Mouse (Mus musculus): ENCODE measurements around the gene Otulin. TPM values are rescaled to one million over a fixed set of nuclear protein-coding genes. Genes with fewer than 3 reads are reported as not detected.

The Otulin gene
- polyA plus RNA-seq, 1 experiment, result 100 TPM

DNA sequence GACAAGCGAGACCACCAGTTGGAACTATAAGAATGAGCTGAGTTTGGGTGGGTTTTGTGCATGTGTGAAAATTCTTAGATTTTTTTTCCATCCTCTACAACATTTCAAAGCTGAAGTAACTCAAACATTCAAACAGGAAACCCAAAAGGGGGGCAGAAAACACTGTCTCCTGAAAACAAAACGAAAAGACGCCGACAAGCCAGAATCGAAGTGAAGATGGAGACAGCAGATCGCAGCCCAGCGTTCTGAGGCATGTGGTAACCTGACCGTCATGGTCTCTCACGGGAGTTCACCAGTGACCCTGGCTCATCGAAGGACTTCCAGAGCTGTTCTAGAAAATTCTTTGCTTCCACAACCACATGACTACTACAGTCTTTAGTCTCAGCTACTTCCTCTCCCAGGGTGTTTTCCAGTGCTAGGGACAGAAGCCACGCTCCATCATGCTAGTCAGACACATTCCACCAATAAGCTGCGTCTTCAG lies 39.5 kb upstream of the Otulin start:
- Histone ChIP-seq H3K4me1 (ENCODE audit: control insufficient read depth, insufficient read depth, low read length) (peaks cover 91% of the 10 kb centered on the region), H3K27ac (ENCODE audit: insufficient read depth, low read depth, low read length) (peak overlapping the region; percentile 74), H3K4me3 (ENCODE audit: insufficient read depth, low read length) (no peak overlapping the region)
- TF ChIP-seq POLR2A (IDR thresholded peaks at IDR 0.05; ENCODE audit: borderline replicate concordance, low read depth, low read length) (no peak), CTCF (IDR thresholded peaks at IDR 0.05; ENCODE audit: low read depth, low read length) (no peak)

DNA sequence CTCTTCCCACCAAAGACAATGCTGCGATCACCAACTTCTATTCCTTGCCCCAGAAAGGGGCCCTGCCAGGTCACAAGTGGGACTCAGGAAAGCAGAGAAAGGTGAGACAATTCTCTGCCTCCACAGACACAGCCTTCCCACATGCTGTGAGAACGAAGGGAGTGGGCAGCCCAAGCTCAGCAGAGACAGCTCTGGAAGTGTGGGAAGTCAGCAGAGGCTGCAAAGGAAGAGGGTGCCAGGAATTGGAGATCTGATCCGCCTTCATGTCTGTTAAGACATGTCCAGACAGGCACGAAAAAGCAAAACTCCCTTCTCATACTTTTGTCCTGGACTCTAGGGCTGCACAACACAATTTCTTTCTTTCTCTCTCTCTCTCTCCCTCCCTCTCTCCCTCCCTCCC lies 38.8 kb upstream of the Otulin start:
- no peak overlapping the region for H3K4me3 ChIP-seq (ENCODE audit: insufficient read depth, low read length)
- peak overlapping the region; percentile 28 for H3K27ac ChIP-seq (ENCODE audit: insufficient read depth, low read depth, low read length)
- no peak for TF ChIP-seq POLR2A (IDR thresholded peaks at IDR 0.05; ENCODE audit: borderline replicate concordance, low read depth, low read length)
- peaks cover 91% of the 10 kb centered on the region for H3K4me1 ChIP-seq (ENCODE audit: control insufficient read depth, insufficient read depth, low read length)

DNA sequence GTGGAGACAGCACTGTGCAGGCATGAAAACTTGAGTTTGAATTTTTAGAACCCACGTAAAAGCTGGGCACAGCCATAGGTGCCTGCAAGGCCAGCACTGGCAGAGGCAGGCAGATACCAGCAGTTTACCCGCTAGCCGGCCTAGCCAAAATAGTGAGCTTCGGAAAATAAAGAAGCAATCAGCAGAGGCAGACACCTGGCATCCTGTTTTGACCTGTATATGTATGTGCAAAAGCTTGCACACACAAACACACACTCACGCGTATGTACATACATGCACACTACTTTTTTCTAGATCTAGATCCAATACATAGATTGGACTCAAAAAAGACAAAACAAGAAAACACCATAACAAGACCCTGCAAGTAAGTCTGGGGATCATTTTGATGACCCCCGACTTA lies 38.1 kb upstream of the Otulin start:
- H3K27ac ChIP-seq (ENCODE audit: insufficient read depth, low read depth, low read length), result no peak overlapping the region
- H3K4me3 ChIP-seq (ENCODE audit: insufficient read depth, low read length), result no peak overlapping the region
- no peak for TF ChIP-seq POLR2A (IDR thresholded peaks at IDR 0.05; ENCODE audit: borderline replicate concordance, low read depth, low read length)
- no peak for TF ChIP-seq CTCF (IDR thresholded peaks at IDR 0.05; ENCODE audit: low read depth, low read length)
- H3K4me1 ChIP-seq (ENCODE audit: control insufficient read depth, insufficient read depth, low read length), result peaks cover 89% of the 10 kb centered on the region

DNA sequence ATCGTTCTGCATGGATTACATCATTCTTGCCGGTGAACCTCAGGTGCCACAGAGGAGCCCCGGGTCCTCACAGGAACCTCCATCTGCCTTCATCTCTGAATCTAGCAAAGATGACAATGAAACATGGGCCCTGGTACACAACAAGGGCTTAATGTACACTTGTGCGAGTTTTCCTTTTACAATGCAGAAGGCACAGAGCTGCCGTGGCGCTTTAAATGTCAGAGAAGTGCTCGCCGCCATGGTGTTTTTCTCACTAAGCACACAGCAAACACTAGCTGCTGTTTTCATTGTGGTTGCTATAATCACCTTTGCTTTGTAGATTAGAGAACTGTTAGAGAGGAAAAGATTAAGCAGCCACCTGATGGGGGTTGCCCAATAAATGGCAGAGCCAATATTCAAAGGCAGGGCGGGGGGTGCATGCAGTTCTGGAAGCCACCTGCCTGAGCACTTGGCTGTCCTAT lies 37.5 kb upstream of the Otulin start:
- TF ChIP-seq POLR2A (IDR thresholded peaks at IDR 0.05; ENCODE audit: borderline replicate concordance, low read depth, low read length), result no peak
- TF ChIP-seq CTCF (IDR thresholded peaks at IDR 0.05; ENCODE audit: low read depth, low read length), result no peak
- peaks cover 89% of the 10 kb centered on the region for H3K4me1 ChIP-seq (ENCODE audit: control insufficient read depth, insufficient read depth, low read length)
- no peak overlapping the region for H3K4me3 ChIP-seq (ENCODE audit: insufficient read depth, low read length)
- H3K27ac ChIP-seq (ENCODE audit: insufficient read depth, low read depth, low read length), result peak overlapping the region; percentile 35

DNA sequence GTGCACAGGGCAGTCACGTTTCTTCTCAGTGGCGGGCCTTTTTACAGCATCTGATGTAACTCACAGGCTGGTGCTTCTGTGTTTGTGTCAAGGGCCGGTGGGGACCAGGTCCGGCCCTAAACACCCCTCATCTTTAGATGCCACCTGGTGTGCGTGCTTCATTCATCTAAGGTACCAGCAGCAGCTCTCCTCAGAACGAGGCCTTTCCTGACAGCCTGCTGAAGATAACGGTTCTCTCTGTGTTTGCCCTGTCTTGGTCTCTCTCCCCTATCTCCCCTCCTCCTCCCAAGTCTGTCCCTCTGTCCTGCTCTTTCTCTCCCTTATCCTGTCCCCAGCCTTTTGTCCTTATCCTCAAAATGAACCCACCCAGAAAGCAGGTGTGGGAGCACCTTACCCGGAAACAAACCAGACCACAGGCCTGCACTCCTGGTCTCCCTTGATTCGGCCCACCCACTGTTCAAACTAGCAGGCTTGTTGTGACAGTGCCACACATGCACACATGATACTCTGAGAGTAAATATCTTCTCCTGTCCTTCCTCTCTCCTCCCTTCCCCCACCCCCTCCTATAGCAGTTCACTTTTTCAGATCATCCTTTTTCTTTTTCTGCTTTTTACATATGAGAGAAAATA lies 36.5 kb upstream of the Otulin start:
- TF ChIP-seq POLR2A (IDR thresholded peaks at IDR 0.05; ENCODE audit: borderline replicate concordance, low read depth, low read length) (no peak), CTCF (IDR thresholded peaks at IDR 0.05; ENCODE audit: low read depth, low read length) (no peak)
- peak overlapping the region; percentile 99 for H3K27ac ChIP-seq (ENCODE audit: insufficient read depth, low read depth, low read length)
- H3K4me1 ChIP-seq (ENCODE audit: control insufficient read depth, insufficient read depth, low read length), result peaks cover 88% of the 10 kb centered on the region
- no peak overlapping the region for H3K4me3 ChIP-seq (ENCODE audit: insufficient read depth, low read length)

DNA sequence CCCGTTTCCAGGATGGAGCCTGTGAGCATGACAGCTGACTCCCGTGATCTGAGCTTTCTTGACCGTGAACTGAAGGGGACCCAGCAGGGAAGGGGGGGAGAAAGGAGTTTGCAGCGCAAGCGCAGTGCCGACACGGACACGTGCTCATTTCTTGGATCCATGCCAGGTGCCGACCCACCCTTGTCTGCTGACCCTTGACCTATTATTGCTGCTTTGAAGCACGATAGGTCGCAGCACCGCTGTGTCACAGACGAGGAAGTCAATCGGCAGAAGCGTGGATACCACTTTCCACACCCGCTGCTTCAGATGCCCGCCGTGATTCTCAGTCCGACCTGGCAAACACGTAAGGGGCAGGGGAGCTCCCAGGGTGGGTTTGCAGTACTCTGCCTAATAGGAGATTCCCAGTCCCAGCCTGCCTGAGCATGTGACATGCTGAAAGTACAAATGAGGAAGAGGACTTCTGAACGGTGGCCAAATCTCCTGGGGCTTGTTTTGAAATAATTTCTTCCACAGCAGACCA lies 35.0 kb upstream of the Otulin start:
- Histone ChIP-seq H3K4me3 (ENCODE audit: insufficient read depth, low read length) (peak overlapping the region; percentile 44), H3K4me1 (ENCODE audit: control insufficient read depth, insufficient read depth, low read length) (peaks cover 79% of the 10 kb centered on the region), H3K27ac (ENCODE audit: insufficient read depth, low read depth, low read length) (peak overlapping the region; percentile 99)
- TF ChIP-seq CTCF (IDR thresholded peaks at IDR 0.05; ENCODE audit: low read depth, low read length) (no peak), POLR2A (IDR thresholded peaks at IDR 0.05; ENCODE audit: borderline replicate concordance, low read depth, low read length) (no peak)

DNA sequence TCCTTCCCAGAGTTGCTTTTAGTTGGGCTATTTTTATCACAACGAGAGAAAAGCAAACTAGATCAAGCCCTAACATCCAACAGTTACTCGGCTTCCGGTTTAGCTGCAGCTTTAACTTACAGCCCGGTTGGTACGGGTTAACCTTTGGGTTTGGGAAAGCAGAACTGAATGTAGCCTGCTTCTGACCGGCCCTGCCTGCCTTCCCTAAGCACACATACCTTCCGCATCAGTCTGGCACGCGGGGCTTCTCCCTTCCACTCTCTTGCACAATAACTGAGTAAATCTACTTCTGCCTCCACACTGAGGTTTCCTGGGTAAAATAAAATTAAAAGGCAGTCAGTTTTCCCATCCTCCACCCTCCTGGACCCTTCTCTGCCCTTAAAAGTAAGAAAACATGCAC lies 33.6 kb upstream of the Otulin start:
- peaks cover 67% of the 10 kb centered on the region for H3K4me1 ChIP-seq (ENCODE audit: control insufficient read depth, insufficient read depth, low read length)
- peak overlapping the region; percentile 99 for H3K27ac ChIP-seq (ENCODE audit: insufficient read depth, low read depth, low read length)
- H3K4me3 ChIP-seq (ENCODE audit: insufficient read depth, low read length), result no peak overlapping the region
- TF ChIP-seq POLR2A (IDR thresholded peaks at IDR 0.05; ENCODE audit: borderline replicate concordance, low read depth, low read length) (no peak), CTCF (IDR thresholded peaks at IDR 0.05; ENCODE audit: low read depth, low read length) (no peak)

DNA sequence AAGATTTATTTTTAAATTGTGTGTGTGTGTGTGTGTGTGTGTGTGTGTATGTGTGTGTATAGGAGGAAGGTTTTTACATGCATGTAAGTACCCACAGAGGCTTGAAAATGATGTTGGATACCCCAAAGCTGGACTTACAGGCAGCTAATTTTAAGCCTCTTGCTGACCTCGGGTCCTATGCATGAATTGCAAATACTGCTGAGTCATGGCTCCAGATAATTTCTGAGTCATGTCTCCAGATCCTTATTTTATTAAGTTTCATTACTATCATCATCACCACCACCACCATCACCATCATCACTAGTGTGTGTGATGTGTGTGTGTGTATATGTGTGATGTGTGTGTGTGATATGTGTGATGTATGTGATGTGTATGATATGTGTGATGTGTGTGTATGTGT lies 32.2 kb upstream of the Otulin start:
- Histone ChIP-seq H3K27ac (ENCODE audit: insufficient read depth, low read depth, low read length) (no peak overlapping the region; the same call in 1 of the 2 replicates), H3K4me3 (ENCODE audit: insufficient read depth, low read length) (no peak overlapping the region), H3K4me1 (ENCODE audit: control insufficient read depth, insufficient read depth, low read length) (peaks cover 53% of the 10 kb centered on the region)
- no peak for TF ChIP-seq POLR2A (IDR thresholded peaks at IDR 0.05; ENCODE audit: borderline replicate concordance, low read depth, low read length)
- no peak for TF ChIP-seq CTCF (IDR thresholded peaks at IDR 0.05; ENCODE audit: low read depth, low read length)

DNA sequence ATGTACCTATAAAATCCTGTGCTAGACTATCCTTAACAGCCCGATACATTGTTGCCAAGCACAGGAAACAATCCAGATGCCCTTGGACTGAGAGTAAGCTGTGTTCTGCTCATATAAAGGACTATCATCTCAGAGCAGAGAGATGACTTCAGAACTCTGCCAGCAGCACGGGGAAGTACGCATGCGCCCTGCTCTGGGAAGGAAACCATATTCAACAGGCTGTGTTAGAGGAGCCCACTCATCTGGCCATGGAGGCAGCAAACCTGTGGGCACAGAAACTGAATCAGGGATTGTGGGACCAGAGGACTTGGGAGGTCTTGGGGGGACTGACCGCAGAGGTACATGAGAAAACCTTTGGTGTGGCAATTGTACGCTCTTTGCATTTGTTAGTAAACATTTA lies 31.2 kb upstream of the Otulin start:
- Histone ChIP-seq H3K4me1 (ENCODE audit: control insufficient read depth, insufficient read depth, low read length) (peaks cover 45% of the 10 kb centered on the region), H3K27ac (ENCODE audit: insufficient read depth, low read depth, low read length) (peak overlapping the region; percentile 35), H3K4me3 (ENCODE audit: insufficient read depth, low read length) (no peak overlapping the region)
- TF ChIP-seq POLR2A (IDR thresholded peaks at IDR 0.05; ENCODE audit: borderline replicate concordance, low read depth, low read length) (no peak), CTCF (IDR thresholded peaks at IDR 0.05; ENCODE audit: low read depth, low read length) (no peak)

DNA sequence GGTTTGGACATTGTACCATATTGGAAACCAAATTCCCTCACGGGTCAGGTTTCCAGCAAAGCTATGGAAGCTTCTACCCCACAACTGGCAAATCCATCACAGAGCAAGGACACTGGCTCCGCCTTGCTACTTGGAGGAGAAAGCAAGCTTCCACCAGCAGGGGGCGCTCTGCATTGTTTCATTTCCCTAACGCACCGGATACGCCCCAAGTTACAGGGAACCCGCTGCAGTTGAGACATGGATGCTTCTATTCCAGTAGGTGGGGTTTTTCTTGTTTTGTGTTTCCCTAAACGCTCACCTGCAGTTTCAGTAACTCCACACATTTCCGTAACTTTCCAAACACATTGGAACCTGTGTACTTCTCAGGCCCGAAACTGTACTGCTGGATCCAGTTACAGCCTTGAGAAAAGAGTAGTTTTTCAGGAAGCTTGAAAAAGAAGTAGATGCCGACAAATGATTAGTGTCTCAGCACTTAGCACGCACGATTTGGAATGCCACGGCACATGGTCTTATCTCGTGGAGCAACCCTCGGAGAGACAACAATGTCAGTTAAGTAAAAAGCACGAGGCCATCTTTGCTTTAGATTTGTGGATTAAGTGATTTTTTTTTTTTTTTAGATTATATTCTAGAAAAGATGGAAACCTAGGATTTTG lies 29.2 kb upstream of the Otulin start:
- TF ChIP-seq POLR2A (IDR thresholded peaks at IDR 0.05; ENCODE audit: borderline replicate concordance, low read depth, low read length) (no peak), CTCF (IDR thresholded peaks at IDR 0.05; ENCODE audit: low read depth, low read length) (peak; percentile 87)
- H3K27ac ChIP-seq (ENCODE audit: insufficient read depth, low read depth, low read length), result no peak overlapping the region
- H3K4me3 ChIP-seq (ENCODE audit: insufficient read depth, low read length), result no peak overlapping the region
- peaks cover 28% of the 10 kb centered on the region for H3K4me1 ChIP-seq (ENCODE audit: control insufficient read depth, insufficient read depth, low read length)
